Mouse (Mus musculus): ENCODE measurements around the gene Hnf1b. TPM values are rescaled to one million over a fixed set of nuclear protein-coding genes. Genes with fewer than 3 reads are reported as not detected.

Hnf1b gene
- 0.10 TPM in 1 of 2 replicates, not detected in the other for polyA plus RNA-seq (2015; fragmentation: Nextera tagmentation; extraction: Ambion mirVana)

GRCm38 (mm10) chr11:83849529-83850335 is at the start of gene Hnf1b:
Hnf1b (plus strand) TSS chr11:83850063.
- no peaks in the 10 kb centered on the region for H3K9me3 ChIP-seq
- no peak within 1 kb of the TSS for H3K4me2 ChIP-seq (replicated peaks)
- ATAC-seq, result no peak
- H3K4me1 ChIP-seq (replicated peaks), result peaks cover 26% of the 10 kb centered on the region
- no peak within 1 kb of the TSS for H3K27ac ChIP-seq
- no peak within 1 kb of the TSS for H3K9ac ChIP-seq (replicated peaks)
- no peaks in the 10 kb centered on the region for H3K36me3 ChIP-seq
- 2% methylated on average over 36 of the region's 36 CpGs for WGBS
- H3K4me3 ChIP-seq (replicated peaks), result no peak within 1 kb of the TSS
- H3K27me3 ChIP-seq, result peaks cover 76% of the 10 kb centered on the region

GRCm38 (mm10) chr11:83802166-83802565 is 47.7 kb upstream of the Hnf1b start:
- H3K9ac ChIP-seq (replicated peaks), result no peak overlapping the region
- WGBS, result 69% methylated on average over 8 of the region's 8 CpGs
- H3K27me3 ChIP-seq, result no peaks in the 10 kb centered on the region
- no peak overlapping the region for H3K4me2 ChIP-seq (replicated peaks)
- no peaks in the 10 kb centered on the region for H3K4me1 ChIP-seq (replicated peaks)
- no peak overlapping the region for H3K4me3 ChIP-seq (replicated peaks)
- H3K36me3 ChIP-seq, result no peaks in the 10 kb centered on the region
- no peak for ATAC-seq
- H3K27ac ChIP-seq, result no peak overlapping the region
- no peaks in the 10 kb centered on the region for H3K9me3 ChIP-seq

- Histone ChIP-seq H3K4me3 (replicated peaks) (no peak overlapping the region), H3K27me3 (no peaks in the 10 kb centered on the region), H3K27ac (no peak overlapping the region), H3K9ac (replicated peaks) (no peak overlapping the region), H3K4me2 (replicated peaks) (no peak overlapping the region), H3K9me3 (no peaks in the 10 kb centered on the region), H3K36me3 (no peaks in the 10 kb centered on the region), H3K4me1 (replicated peaks) (no peaks in the 10 kb centered on the region)
- WGBS, result 90% methylated on average over 4 of the region's 4 CpGs
- no peak for ATAC-seq
Measured at GRCm38 (mm10) chr11:83802581-83802980, 47.3 kb upstream of the Hnf1b start.

- no peak for ATAC-seq
- 54% methylated on average over 8 of the region's 8 CpGs for WGBS
- Histone ChIP-seq H3K4me3 (replicated peaks) (no peak overlapping the region), H3K4me2 (replicated peaks) (no peak overlapping the region), H3K9ac (replicated peaks) (no peak overlapping the region), H3K9me3 (no peaks in the 10 kb centered on the region), H3K36me3 (no peaks in the 10 kb centered on the region), H3K27ac (no peak overlapping the region), H3K27me3 (no peaks in the 10 kb centered on the region), H3K4me1 (replicated peaks) (no peaks in the 10 kb centered on the region)
Measured at GRCm38 (mm10) chr11:83810441-83810840, 39.4 kb upstream of the Hnf1b start.

GRCm38 (mm10) chr11:83815191-83815590 is 34.7 kb upstream of the Hnf1b start:
- WGBS, result 87% methylated on average over 5 of the region's 5 CpGs
- no peak for ATAC-seq
- H3K9me3 ChIP-seq, result no peaks in the 10 kb centered on the region

GRCm38 (mm10) chr11:83815628-83816027 is 34.2 kb upstream of the Hnf1b start:
- no peak for ATAC-seq
- H3K9ac ChIP-seq (replicated peaks), result no peak overlapping the region
- WGBS, result 11% methylated on average over 9 of the region's 9 CpGs
- H3K4me3 ChIP-seq (replicated peaks), result no peak overlapping the region
- H3K27me3 ChIP-seq, result no peaks in the 10 kb centered on the region
- no peak overlapping the region for H3K27ac ChIP-seq
- H3K9me3 ChIP-seq, result no peaks in the 10 kb centered on the region
- H3K4me1 ChIP-seq (replicated peaks), result no peaks in the 10 kb centered on the region
- H3K4me2 ChIP-seq (replicated peaks), result no peak overlapping the region
- no peaks in the 10 kb centered on the region for H3K36me3 ChIP-seq

More at GRCm38 (mm10) chr11:83815191-83815590, 34.7 kb upstream of the Hnf1b start:
- Histone ChIP-seq H3K4me1 (replicated peaks) (no peaks in the 10 kb centered on the region), H3K36me3 (no peaks in the 10 kb centered on the region), H3K27ac (no peak overlapping the region), H3K4me2 (replicated peaks) (no peak overlapping the region), H3K4me3 (replicated peaks) (no peak overlapping the region), H3K9ac (replicated peaks) (no peak overlapping the region), H3K27me3 (no peaks in the 10 kb centered on the region)

GRCm38 (mm10) chr11:83817048-83817447 is 32.8 kb upstream of the Hnf1b start:
- Histone ChIP-seq H3K9me3 (no peaks in the 10 kb centered on the region), H3K4me3 (replicated peaks) (no peak overlapping the region), H3K4me2 (replicated peaks) (no peak overlapping the region), H3K4me1 (replicated peaks) (no peaks in the 10 kb centered on the region), H3K9ac (replicated peaks) (no peak overlapping the region), H3K27me3 (no peaks in the 10 kb centered on the region), H3K36me3 (no peaks in the 10 kb centered on the region), H3K27ac (peak overlapping the region; percentile 69)
- 61% methylated on average over 6 of the region's 6 CpGs for WGBS
- peak; percentile 14; the same call in 1 of the 2 replicates for ATAC-seq

GRCm38 (mm10) chr11:83817994-83818393 is 31.9 kb upstream of the Hnf1b start:
- WGBS, result 76% methylated on average over 4 of the region's 4 CpGs
- no peak overlapping the region for H3K9ac ChIP-seq (replicated peaks)
- H3K4me2 ChIP-seq (replicated peaks), result no peak overlapping the region
- no peaks in the 10 kb centered on the region for H3K27me3 ChIP-seq
- no peak for ATAC-seq
- H3K4me1 ChIP-seq (replicated peaks), result no peaks in the 10 kb centered on the region
- H3K36me3 ChIP-seq, result no peaks in the 10 kb centered on the region
- H3K27ac ChIP-seq, result no peak overlapping the region
- no peaks in the 10 kb centered on the region for H3K9me3 ChIP-seq
- no peak overlapping the region for H3K4me3 ChIP-seq (replicated peaks)

GRCm38 (mm10) chr11:83818591-83819127 is 31.2 kb upstream of the Hnf1b start:
- Histone ChIP-seq H3K9me3 (no peaks in the 10 kb centered on the region), H3K36me3 (no peaks in the 10 kb centered on the region), H3K4me1 (replicated peaks) (no peaks in the 10 kb centered on the region), H3K4me2 (replicated peaks) (no peak overlapping the region), H3K27ac (no peak overlapping the region), H3K4me3 (replicated peaks) (no peak overlapping the region), H3K27me3 (no peaks in the 10 kb centered on the region), H3K9ac (replicated peaks) (no peak overlapping the region)
- WGBS, result 66% methylated on average over 9 of the region's 9 CpGs
- no peak for ATAC-seq

GRCm38 (mm10) chr11:83819806-83820483 is 29.9 kb upstream of the Hnf1b start:
- no peak overlapping the region for H3K27ac ChIP-seq
- H3K36me3 ChIP-seq, result no peaks in the 10 kb centered on the region
- no peak overlapping the region for H3K9ac ChIP-seq (replicated peaks)
- no peak for ATAC-seq
- no peak overlapping the region for H3K4me3 ChIP-seq (replicated peaks)
- no peak overlapping the region for H3K4me2 ChIP-seq (replicated peaks)
- no peaks in the 10 kb centered on the region for H3K4me1 ChIP-seq (replicated peaks)
- no peaks in the 10 kb centered on the region for H3K9me3 ChIP-seq
- 67% methylated on average over 10 of the region's 10 CpGs for WGBS
- no peaks in the 10 kb centered on the region for H3K27me3 ChIP-seq

GRCm38 (mm10) chr11:83826142-83826541 is 23.7 kb upstream of the Hnf1b start:
- ATAC-seq, result no peak
- H3K4me2 ChIP-seq (replicated peaks), result no peak overlapping the region
- H3K36me3 ChIP-seq, result no peaks in the 10 kb centered on the region
- no peaks in the 10 kb centered on the region for H3K9me3 ChIP-seq
- no peak overlapping the region for H3K9ac ChIP-seq (replicated peaks)
- H3K27ac ChIP-seq, result no peak overlapping the region
- 95% methylated on average over 3 of the region's 3 CpGs for WGBS
- no peaks in the 10 kb centered on the region for H3K27me3 ChIP-seq
- no peak overlapping the region for H3K4me3 ChIP-seq (replicated peaks)
- H3K4me1 ChIP-seq (replicated peaks), result no peaks in the 10 kb centered on the region

GRCm38 (mm10) chr11:83828553-83829142 is 21.2 kb upstream of the Hnf1b start:
- no peak overlapping the region for H3K9ac ChIP-seq (replicated peaks)
- ATAC-seq, result no peak
- H3K4me1 ChIP-seq (replicated peaks), result no peaks in the 10 kb centered on the region
- no peak overlapping the region for H3K4me3 ChIP-seq (replicated peaks)
- no peak overlapping the region for H3K27ac ChIP-seq
- 83% methylated on average over 8 of the region's 8 CpGs for WGBS
- no peak overlapping the region for H3K4me2 ChIP-seq (replicated peaks)
- no peaks in the 10 kb centered on the region for H3K27me3 ChIP-seq
- no peaks in the 10 kb centered on the region for H3K36me3 ChIP-seq
- no peaks in the 10 kb centered on the region for H3K9me3 ChIP-seq

Data from midbrain, embryonic 13.5 days (tissue).